Mouse (Mus musculus): ENCODE measurements around the gene Coro1a. TPM values are rescaled to one million over a fixed set of nuclear protein-coding genes. Genes with fewer than 3 reads are reported as not detected.
"Not testable (repeated sequence)": the region's sequence is repeated elsewhere in the genome, so short reads cannot be mapped to it uniquely, and the experiment has no call there.

Coro1a gene
- 10 to 100 TPM; 11.8 to 14.5 TPM for total RNA-seq (2021)
- long read RNA-seq, experiment 1, transcript Coro1a-201 (11 exons, 1,660 nt) = major isoform, 7 of 14 reads
- long read RNA-seq, experiment 1, partial matches to known transcripts = 2 of 14 reads
- long read RNA-seq, experiment 1, other reads (novel, unspliced or antisense) = 4 of 14 reads
- long read RNA-seq, experiment 2, transcript Coro1a-201 (11 exons, 1,660 nt) = major isoform, 14 of 20 reads
- long read RNA-seq, experiment 2, partial matches to known transcripts = 2 of 20 reads
- long read RNA-seq, experiment 2, other reads (novel, unspliced or antisense) = 4 of 20 reads

DNA sequence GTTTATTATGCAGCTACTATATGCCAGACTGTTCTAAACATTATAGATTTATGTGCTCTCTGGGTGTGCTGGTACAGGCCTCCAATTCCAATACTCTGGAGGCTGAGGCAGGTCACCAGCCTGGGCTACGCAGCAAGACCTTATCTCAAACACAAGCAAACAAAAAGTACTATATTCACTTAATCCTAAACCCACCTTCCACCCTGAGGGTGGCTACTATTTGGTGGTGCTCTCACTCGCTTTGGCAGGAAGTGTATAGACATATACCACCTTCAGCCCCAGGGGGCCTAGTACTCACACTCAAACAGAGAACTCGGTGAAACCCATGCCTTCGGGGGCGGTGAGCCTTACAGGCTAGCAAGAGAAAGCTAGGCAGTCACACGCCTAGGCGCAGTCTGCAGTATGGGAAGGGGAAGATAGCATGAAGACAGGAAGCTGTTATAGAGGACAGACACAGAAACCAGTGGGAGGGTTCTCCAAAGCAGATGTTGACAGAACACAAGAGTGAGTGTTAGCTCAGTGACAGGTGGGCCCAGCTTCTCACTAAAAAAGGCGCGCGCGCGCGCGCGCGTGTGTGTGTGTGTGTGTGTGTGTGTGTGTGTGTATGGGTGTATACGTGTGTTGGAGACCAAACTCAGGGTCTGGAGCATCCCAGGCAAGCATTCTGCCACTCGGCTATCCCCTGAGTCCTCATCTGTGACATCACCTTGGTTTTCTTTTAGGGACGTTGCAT is at the start of gene Coro1a:
Gene Coro1a, minus strand, starts transcription at position 346 of the 733 bp plus-strand sequence.
- no peak for DNase-seq (ENCODE audit: low spot score in 2 of 2)

DNA sequence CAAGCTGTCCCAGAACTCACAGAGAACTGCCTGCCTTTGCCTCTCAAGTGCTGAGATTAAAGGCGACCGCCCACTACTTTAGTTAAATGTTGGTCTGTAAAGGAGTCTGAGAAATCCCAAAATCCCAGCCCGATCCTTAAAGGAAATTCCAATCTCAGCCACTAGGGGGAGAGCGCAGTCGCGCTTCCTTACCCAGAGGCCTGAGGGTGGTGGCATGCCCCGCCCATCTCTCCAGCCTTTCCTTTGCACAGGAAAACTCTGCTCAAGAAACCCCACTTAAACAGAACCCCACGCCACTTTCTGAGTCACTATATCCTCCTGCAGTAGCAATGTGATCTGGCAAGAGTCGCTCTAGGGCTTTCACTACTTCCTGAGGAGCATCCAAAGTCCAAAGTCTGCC is 47.3 kb upstream of the Coro1a start:
- peak; percentile 56 to 79 for DNase-seq (ENCODE audit: low spot score in 2 of 2)

DNA sequence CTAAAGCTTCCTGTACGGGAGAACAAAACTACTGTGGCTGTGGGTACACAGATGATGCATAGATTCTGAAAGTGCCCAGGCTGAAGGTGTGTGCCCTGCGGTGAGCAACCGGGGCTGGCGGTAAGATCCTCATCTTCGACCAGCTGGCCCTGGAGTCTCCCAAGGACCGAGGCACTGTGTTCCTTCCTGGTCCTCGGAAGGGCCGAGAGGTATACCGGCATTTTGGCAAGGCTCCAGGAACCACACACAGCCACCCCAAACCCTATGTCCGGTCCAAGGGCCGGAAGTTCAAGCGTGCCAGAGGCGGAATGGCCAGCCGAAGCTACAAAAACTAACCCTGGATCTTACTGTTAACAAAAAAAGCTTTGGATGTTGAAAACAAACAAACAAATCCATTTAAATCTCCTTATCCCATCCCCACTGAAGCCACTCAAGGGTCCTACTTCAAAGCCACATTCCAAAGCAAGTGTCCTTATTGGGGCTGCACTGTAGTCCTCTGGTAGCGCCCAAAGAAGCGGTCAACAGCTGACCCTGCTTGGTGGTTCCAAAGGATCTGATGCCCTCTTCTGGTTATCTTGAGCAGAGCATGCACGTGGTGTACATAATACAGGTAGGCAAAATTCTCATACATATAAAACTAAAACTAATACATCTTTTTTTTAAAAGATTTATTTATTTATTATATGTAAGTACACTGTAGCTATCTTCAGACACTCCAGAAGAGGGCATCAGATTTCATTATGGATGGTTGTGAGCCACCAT is 42.2 kb upstream of the Coro1a start:
- no peak for DNase-seq (ENCODE audit: low spot score in 2 of 2)

DNA sequence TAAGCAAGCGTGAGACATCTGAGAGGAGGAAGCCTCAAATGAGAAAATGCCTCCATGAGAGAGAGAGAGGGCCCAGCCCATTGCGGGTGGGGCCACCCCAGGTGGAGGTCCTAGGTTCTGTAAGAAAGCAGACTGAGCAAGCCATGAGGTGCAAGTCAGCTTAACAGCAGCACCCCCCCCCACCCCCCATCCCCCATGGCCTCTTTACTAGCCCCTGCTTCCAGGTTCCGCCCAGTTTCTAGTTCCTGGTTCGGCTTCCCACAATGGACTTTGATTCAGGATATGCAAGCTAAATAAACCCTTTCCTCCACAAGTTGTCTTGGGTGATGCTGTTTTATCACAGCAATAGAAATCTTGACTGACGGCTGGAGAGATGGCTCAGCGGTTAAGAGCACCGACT is 41.2 kb upstream of the Coro1a start:
- no peak for DNase-seq (ENCODE audit: low spot score in 2 of 2)

DNA sequence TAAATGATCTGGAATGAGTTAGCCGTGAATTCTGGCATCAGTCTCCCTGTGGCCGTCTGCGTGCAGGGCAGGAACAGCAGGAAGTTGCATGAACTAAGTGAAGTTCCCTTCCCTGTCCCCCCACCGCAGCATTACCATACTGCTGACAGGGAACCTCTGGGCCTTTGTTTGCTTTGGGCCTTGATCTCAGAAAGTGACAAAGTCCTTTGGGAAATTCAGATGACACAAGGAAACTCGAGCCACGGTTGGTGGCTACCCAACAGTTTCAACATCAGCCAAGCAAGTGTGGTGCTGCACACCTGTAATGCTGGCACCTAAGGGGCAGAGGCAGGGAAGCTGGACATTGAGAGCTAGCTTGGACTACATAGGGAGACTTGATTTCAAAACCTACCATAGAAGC is 39.2 kb upstream of the Coro1a start:
- DNase-seq (ENCODE audit: low spot score in 2 of 2) = no peak

DNA sequence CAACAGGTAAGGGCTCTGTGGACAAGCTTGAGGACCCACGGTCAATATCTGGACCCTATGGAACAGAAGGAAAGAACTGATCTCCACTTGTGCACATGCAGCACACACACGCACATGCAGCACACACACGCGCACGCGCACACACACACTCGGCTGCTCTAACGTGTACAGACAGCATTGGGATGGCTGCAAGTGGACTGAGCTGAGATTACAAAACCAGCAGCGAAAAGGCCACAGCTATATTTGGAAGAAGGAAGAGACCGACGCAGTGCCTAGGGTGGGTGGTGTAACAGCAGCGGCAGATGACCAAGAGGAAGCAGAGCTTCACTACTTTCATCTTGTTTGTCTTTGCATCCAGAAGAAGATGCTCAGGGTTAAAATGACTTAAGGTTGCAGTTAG is 38.5 kb upstream of the Coro1a start:
- no peak for DNase-seq (ENCODE audit: low spot score in 2 of 2)

DNA sequence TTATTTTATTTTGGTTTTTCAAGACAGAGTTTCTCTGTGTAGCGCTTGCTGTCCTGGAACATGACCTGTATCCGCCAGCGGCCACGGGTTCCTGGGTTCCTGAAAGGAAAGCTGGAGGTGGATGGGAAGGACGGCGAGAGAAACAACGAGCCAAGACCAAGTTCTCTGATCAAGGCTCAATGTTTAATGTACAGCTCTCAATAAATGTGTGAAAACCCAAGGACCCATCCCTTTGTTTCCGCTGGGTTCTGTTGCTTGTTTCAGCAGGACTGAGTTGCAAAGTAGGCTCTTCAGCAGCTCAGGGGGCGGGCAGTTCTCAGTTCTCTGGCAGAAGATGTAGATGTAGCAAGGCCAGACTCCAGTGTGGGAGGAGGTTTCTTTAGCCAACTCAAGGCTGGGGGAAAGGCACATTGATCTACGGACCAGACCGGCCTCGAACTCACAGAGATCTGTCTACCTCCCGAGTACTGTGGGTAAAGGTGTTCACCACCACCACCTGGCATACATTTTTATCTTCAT is 34.4 kb upstream of the Coro1a start:
- DNase-seq (ENCODE audit: low spot score in 2 of 2) = no peak

DNA sequence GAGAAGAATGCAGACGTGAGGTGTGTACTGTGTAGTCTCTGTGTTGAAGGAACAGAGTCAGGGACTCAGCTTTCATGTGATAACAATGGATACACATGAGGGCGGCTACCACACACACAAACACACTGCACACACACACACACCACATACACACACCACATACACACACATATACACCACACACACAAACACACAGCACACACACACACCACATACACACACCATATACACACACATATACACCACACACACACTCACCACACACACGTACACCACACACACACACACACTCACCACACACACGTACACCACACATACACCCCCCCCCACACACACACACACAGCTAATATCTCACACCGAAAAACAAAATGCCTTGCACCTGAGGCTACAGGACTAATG is 33.9 kb upstream of the Coro1a start:
- DNase-seq (ENCODE audit: low spot score in 2 of 2) = no peak

DNA sequence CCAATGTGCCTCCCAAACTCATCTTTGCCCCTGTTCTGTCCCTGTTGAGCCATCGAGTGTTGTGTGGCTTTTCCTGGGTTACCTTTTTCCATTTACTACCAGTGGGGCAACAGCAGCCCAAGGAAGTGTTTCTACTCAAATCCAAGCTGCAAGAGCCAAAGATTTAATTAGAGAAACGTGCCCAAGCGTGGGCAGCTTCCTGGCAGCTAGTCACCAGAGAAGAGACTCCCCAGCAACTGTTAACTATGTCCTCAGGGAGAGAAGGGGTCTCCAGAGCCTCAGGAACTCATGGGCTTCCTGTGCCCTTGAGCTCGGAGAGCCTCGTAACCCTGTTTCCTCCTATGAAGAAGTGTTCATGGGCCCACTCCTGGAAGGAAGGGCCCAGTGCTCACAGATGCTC is 33.4 kb upstream of the Coro1a start:
- no peak for DNase-seq (ENCODE audit: low spot score in 2 of 2)

DNA sequence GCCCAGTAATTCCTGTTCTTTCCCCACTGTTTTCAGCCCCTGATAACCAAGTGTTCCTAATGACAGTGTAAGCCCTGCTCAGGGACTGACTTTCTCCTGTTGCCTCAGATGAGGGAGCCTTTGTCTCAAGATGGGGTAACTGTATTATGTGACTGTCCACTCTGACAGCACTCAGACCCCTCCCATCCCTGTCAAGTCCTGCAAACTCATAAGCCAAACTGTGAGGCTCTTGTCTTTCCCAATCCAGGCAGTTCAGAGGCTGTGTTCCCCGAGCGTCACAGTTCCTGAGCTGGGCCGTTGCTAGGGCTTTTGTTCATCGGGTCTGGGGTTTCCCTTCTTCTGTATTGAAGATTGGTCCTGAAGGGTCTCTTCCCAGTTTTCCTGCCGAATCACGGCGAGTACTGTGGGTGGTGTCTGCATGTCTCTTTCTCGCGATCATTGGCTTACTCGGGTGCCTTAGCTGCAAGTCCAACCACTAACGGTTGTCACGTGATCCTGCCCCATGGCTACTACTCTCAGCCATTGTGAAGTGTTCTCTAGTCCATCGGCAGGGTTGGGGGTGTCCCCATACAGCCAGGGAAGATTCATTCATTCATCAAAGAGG is 32.6 kb upstream of the Coro1a start:
- no peak for DNase-seq (ENCODE audit: low spot score in 2 of 2)

DNA sequence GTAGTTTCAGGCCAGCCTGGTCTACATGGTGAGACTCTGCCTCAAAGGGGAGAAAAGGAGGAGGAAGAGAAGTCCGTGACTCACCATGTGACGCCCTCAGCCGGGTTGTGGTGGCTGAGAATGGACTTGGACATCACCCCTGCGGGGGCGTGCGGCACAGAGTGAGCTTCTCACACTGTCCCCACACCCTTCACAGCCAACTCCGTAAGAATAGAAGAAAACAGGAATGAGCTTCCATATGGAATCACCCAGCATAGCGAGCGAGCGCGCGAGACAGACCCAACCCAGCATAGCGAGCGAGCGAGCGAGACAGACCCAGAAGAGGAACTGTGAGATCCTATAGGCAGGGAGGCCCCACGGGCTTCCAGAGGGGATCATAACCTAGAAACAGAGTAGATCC is 32.0 kb upstream of the Coro1a start:
- DNase-seq (ENCODE audit: low spot score in 2 of 2) = no peak

DNA sequence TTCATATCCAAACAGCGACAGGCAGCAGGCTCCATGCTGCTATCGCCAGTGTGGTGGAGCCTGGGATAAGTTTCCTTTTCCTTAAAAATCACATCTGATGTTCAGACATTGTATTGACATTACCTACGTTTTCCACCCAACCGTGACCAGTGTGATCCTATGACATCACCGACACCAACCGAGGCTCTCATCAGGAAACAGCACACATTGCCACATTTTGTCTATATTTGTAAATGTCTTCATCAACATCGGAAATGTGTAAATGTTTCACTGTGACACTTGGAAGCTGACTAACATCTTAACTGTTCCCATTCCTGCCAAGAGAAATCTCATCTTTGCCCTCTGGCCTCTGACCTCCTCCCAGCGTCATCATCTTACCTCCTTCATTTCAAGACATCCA is 28.5 kb upstream of the Coro1a start:
- DNase-seq (ENCODE audit: low spot score in 2 of 2) = no peak

DNA sequence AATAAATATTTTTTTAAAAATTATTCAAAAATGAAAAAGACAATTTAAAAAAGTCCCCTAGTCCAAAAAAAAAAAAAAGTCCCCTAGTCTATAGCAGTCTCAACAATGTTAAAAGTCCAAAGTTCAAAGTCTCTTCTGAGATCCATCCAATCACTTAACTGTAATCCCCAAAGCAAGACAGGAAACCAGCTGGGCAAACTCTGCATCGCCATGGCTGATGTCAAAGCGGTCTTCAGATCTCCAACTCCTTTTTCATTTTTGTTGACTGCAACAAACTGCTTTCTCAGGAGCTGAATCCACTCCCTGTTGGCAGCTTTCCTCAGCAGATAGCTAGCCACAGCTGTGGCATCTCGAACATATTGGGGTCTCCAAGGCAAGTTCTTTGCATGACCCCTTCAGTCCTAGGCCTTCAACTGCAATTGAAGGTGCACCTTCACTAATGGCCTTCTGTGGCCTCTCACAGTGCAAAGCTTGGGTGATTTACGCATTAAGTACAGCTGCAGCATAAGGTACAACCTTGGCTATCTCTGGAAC is 22.7 kb upstream of the Coro1a start:
- not testable (repeated sequence) for DNase-seq (ENCODE audit: low spot score in 2 of 2)

DNA sequence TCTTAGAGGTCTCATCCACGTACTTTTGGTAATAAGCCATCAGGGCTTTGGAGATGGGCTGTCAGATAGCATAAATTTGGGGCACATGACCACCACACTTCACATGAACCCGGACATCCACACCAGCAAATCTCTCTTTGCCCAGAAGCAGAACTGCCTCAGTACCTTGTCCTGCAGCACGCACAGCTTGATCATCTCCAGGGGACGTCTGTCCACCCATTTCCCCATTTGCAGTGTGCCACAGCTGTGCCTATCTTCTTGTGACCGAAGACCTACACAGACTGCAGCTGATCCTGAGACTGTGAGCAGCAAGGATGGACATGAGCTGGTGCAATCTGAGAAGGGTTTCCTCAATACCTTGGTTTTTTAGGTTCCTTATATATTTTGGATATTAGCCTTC is 18.1 kb upstream of the Coro1a start:
- DNase-seq (ENCODE audit: low spot score in 2 of 2) = no peak

DNA sequence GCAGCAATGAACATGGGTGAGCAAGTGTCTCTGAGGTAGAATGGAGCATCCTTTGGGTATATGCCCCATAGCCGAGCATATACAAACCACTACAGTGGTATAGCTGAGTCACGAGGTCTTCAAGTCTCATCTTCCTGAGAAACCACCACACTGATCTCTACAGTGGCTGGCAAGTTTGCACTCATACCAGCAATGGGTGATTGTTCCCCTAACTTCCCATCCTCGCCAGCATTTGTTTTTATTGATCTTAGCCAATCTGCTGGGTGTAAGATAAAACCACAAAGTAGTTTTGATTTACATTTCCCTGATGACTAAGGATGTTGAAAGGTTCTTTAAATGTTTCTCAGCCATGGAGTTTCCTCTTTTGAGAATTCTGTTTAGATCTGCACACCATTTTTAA is 17.5 kb upstream of the Coro1a start:
- no peak for DNase-seq (ENCODE audit: low spot score in 2 of 2)

DNA sequence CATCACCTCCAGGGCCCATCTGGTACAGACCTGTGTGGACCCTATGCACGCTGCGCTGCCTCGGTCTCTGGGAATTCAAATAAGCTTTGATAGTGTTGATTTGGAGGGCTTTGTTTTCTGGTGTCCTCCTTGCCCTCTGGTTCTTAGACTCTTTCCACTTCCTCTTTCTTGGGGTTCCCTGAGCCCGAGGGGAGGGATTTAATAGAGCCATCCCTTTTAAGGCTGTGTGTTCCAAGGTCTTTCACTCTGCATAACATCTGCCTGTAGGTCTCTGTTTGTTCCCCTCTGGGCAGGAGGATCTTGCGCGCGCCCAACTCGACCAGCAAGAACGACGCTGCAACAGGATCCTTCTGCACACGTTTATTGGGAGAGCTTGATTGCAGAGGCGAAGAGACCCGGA is 14.0 kb upstream of the Coro1a start:
- no peak for DNase-seq (ENCODE audit: low spot score in 2 of 2)

DNA sequence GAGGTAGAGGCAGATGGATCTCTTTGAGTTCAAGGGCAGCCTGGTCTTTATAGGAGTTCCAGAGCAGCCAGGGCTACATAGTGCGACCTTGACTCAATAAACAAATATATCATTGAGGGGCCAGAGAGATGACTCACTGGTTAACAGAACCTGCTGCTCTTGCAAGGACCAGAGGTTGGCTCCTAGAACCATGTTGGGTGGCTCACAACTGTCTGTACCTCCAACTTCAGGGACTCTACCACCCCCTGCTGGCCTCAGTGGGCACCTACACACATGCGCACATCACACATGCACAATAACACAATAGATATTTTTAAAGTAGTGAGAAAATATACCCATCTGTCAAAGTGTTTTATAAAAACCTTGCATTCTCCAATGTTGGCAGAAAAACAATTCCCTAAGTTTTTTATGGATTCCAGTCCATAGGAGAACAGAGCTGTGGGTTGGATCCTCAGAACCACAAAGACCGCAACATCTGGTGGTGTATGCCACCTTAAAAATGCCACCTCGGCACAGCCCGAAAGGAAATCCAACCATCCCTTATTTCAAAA is 11.3 kb upstream of the Coro1a start:
- DNase-seq (ENCODE audit: low spot score in 2 of 2) = no peak

DNA sequence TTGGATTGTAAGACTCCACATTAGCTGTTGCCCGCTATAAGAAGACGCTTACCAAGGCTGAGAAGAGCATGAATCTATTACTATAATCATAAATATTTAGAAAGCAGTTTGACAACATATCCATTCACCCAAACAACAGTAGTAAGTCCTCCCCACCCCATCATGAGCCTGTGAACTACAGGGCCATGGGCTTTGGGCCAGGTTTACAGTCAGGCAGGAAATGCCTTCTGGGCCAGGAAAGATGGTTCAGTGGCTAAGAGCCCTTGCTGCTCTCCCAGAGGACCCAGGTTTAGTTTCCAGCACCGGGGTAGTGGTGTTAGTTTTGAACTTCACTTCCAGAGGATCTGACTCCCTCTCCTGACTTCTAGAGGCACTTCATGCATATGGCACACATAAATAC is 10.0 kb upstream of the Coro1a start:
- DNase-seq (ENCODE audit: low spot score in 2 of 2) = no peak

DNA sequence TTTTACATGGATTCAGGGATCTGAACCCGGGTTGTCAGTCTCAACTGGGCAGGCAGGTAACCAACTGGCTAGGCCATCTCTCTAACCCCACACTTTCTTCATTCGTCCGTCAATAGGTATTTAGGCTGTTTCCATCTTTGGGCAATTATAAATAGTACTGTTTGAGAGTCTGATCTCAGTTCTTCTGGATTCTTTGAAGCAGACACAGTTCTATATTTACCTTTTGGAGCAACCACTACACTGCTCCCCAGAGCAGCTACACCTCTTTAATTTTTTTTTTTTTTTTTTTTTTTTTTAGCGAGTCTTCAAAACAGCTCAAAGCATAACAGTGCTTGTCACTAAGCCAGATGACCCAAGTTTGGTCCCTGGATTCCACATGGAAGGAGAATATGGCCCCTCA is 8.1 kb upstream of the Coro1a start:
- no peak for DNase-seq (ENCODE audit: low spot score in 2 of 2)

DNA sequence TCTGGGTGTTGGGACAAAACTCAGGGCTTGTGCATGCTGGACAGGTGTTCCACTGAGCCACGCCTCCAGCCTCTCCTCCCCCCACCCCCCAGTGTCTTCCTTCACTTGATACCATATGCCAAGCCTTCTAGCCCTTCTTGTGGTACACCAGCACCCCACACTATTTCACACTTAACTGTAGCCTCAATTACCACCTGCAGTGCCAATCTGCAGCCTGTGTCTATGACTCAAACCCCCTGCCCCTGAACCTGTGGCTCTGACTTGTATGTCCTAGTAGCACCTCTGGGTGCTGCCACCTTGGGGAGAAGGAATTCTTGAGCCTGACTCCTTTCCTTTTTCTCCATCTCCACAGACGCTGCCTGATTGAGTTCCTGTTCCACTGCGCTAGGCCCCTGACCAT is 4.3 kb upstream of the Coro1a start:
- no peak for DNase-seq (ENCODE audit: low spot score in 2 of 2)

DNA sequence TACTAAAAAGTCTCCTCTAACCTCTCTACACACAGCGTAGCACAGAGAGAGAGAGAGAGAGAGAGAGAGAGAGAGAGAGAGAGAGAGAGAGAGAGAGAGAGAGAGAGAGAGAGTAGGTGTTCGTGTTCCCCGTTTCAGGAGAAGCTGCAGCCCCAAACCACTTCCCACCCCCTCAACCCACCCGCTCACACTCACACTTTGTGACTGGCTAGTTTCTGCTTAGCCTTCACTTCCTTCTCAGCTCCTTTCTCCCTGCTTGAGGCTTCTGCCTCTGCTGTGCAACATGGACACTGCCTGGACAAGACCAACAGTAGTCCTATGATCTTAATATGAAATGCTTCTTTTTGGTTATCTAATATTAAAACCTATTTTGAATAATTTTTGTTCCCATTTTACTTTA is 2.7 kb upstream of the Coro1a start:
- no peak for DNase-seq (ENCODE audit: low spot score in 2 of 2)

Measured in gastrocnemius, postnatal 4 days (tissue).